Mouse (Mus musculus) heart, adult 2 months (tissue): ENCODE measurements around the gene Plce1.

ENCODE experiments used
- CTCF ChIP-seq: fragments of 200-600 bp; IDR thresholded peaks from 2 replicates; pipeline ENCODE4 v1.8.1; 2022; ENCODE audit warnings: antibody characterized with exemption, mild to moderate bottlenecking, moderate library complexity
- EP300 ChIP-seq: fragments of 200-500 bp; IDR thresholded peaks from 2 replicates; pipeline ENCODE4 v1.6.1; 2011; ENCODE audit warnings: low read depth, low read length, control low read depth; ENCODE audit not compliant: insufficient read depth
- POLR2A ChIP-seq: fragments of 200-500 bp; IDR thresholded peaks from 2 replicates; pipeline ENCODE4 v1.6.1; 2011; ENCODE audit warnings: mild to moderate bottlenecking, low read depth, low read length, control low read depth; ENCODE audit not compliant: insufficient read depth

DNA sequence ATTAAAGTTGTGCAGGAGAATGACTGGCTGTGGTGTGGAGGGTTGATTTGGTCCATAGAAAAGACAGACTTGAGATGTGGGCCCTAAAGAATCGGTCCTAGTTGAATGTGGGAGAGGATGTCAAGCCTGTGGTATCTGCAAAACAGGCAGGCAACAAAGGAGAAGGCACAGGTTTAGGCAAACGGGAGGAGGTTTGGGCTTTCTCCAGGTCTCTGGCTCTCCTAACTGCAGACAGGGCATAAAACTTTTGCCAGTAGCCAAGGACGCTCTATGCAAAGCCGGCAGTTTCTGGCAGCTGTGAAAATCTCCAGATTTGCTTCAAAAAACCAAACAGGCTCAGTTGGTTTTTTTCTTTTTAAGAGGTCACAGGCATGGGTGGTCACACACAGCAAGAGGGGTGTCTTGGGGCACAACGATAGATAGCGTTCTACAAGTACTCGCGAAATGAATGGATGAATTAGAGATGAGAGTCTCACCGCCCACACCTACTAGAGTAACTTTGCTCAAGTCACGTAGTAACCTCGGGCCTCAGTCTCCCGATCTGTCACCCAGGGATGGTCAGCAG lies 671 bp upstream of the Plce1 start:
- TF ChIP-seq POLR2A (no peak), CTCF (no peak), EP300 (no peak)
